Mouse (Mus musculus): ENCODE data around the gene Ncf4. TPM values are rescaled to one million over a fixed set of nuclear protein-coding genes. Genes with fewer than 3 reads are reported as not detected.

Ncf4 gene
- polyA plus RNA-seq, 1 experiment from 2014 or later = 4.7 TPM

GRCm38 (mm10) chr15:78298558-78298957 lies 54.0 kb downstream of the Ncf4 start:
- no peak for DNase-seq (ENCODE audit: low spot score)
- no peaks in the 10 kb centered on the region for H3K27me3 ChIP-seq (ENCODE audit: control insufficient read depth, insufficient read depth, low read length)
- H3K9me3 ChIP-seq (ENCODE audit: control insufficient read depth, low read length) = no peaks in the 10 kb centered on the region
- no peaks in the 10 kb centered on the region for H3K36me3 ChIP-seq (ENCODE audit: control insufficient read depth, insufficient read depth, low read length)
- no peak overlapping the region for H3K9ac ChIP-seq (ENCODE audit: low read length)
- H3K27ac ChIP-seq (ENCODE audit: low read depth, low read length) = no peak overlapping the region
- no peaks in the 10 kb centered on the region for H3K4me1 ChIP-seq (replicated peaks; ENCODE audit: control insufficient read depth, insufficient read depth, low read length)
- H3K4me3 ChIP-seq (ENCODE audit: low read depth, low read length) = no peak overlapping the region
- WGBS = 94% methylated on average over 1 of the region's 1 CpGs
- no peak for ATAC-seq (replicated peaks; ENCODE audit: low FRiP score)
- H3K4me2 ChIP-seq (ENCODE audit: low read depth, low read length, severe bottlenecking) = no peak overlapping the region

GRCm38 (mm10) chr15:78299641-78300040 lies 55.0 kb downstream of the Ncf4 start:
- Histone ChIP-seq H3K4me2 (ENCODE audit: low read depth, low read length, severe bottlenecking) (no peak overlapping the region), H3K4me1 (replicated peaks; ENCODE audit: control insufficient read depth, insufficient read depth, low read length) (no peaks in the 10 kb centered on the region), H3K27ac (ENCODE audit: low read depth, low read length) (no peak overlapping the region), H3K27me3 (ENCODE audit: control insufficient read depth, insufficient read depth, low read length) (no peaks in the 10 kb centered on the region), H3K36me3 (ENCODE audit: control insufficient read depth, insufficient read depth, low read length) (no peaks in the 10 kb centered on the region), H3K9ac (ENCODE audit: low read length) (no peak overlapping the region), H3K4me3 (ENCODE audit: low read depth, low read length) (no peak overlapping the region), H3K9me3 (ENCODE audit: control insufficient read depth, low read length) (no peaks in the 10 kb centered on the region)
- WGBS = 69% methylated on average over 3 of the region's 3 CpGs
- DNase-seq (ENCODE audit: low spot score) (no peak), ATAC-seq (replicated peaks; ENCODE audit: low FRiP score) (no peak)

DNA sequence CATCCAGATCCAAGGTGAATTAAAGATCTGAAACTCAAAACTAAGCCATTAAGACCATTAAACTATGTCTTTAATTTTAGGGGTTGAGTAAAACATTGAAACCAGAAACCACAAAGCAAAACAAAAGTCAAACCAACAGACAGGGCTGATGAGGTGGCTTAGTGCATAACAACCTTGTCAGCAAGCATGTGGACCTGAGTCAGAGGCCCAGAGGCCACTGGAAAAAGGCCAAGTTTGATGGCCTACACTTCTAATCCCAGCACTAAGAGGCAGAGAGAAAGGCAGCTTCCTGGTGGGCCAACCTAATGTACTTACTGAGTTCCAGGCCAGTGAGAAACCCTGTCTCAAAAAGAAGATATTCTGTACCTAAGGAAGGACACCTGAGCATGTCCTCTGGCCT lies 56.2 kb downstream of the Ncf4 start:
- no peak for DNase-seq (ENCODE audit: low spot score)
- Histone ChIP-seq H3K9ac (ENCODE audit: low read length) (no peak overlapping the region), H3K27ac (ENCODE audit: low read depth, low read length) (no peak overlapping the region), H3K27me3 (ENCODE audit: control insufficient read depth, insufficient read depth, low read length) (no peaks in the 10 kb centered on the region), H3K4me1 (replicated peaks; ENCODE audit: control insufficient read depth, insufficient read depth, low read length) (no peaks in the 10 kb centered on the region), H3K36me3 (ENCODE audit: control insufficient read depth, insufficient read depth, low read length) (no peaks in the 10 kb centered on the region), H3K4me2 (ENCODE audit: low read depth, low read length, severe bottlenecking) (no peak overlapping the region), H3K4me3 (ENCODE audit: low read depth, low read length) (no peak overlapping the region), H3K9me3 (ENCODE audit: control insufficient read depth, low read length) (no peaks in the 10 kb centered on the region)
- ATAC-seq (replicated peaks; ENCODE audit: low FRiP score) = no peak

DNA sequence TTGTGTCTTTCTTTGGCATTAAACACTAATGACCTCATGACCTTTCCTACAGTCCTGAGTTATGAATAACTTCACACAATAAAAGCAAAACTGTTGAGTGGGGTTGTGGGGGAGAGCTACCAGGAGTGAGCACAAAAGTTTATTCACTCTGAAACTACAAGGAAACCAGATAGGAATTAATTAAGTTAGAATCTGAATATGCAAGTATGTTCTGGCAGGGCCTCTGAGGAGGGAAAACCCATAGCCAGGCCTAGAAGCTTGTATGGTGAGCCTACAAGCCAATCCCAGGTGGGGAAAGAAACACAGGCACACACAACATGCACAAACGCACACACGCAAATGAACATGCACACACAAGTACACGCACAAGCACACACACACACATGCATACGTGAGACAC lies 58.1 kb downstream of the Ncf4 start:
- no peaks in the 10 kb centered on the region for H3K9me3 ChIP-seq (ENCODE audit: control insufficient read depth, low read length)
- H3K27ac ChIP-seq (ENCODE audit: low read depth, low read length) = no peak overlapping the region
- DNase-seq (ENCODE audit: low spot score) (no peak), ATAC-seq (replicated peaks; ENCODE audit: low FRiP score) (no peak)
- H3K36me3 ChIP-seq (ENCODE audit: control insufficient read depth, insufficient read depth, low read length) = no peaks in the 10 kb centered on the region
- H3K4me1 ChIP-seq (replicated peaks; ENCODE audit: control insufficient read depth, insufficient read depth, low read length) = no peaks in the 10 kb centered on the region
- H3K4me2 ChIP-seq (ENCODE audit: low read depth, low read length, severe bottlenecking) = no peak overlapping the region
- H3K9ac ChIP-seq (ENCODE audit: low read length) = no peak overlapping the region
- 98% methylated on average over 4 of the region's 4 CpGs for WGBS
- no peaks in the 10 kb centered on the region for H3K27me3 ChIP-seq (ENCODE audit: control insufficient read depth, insufficient read depth, low read length)
- H3K4me3 ChIP-seq (ENCODE audit: low read depth, low read length) = no peak overlapping the region

DNA sequence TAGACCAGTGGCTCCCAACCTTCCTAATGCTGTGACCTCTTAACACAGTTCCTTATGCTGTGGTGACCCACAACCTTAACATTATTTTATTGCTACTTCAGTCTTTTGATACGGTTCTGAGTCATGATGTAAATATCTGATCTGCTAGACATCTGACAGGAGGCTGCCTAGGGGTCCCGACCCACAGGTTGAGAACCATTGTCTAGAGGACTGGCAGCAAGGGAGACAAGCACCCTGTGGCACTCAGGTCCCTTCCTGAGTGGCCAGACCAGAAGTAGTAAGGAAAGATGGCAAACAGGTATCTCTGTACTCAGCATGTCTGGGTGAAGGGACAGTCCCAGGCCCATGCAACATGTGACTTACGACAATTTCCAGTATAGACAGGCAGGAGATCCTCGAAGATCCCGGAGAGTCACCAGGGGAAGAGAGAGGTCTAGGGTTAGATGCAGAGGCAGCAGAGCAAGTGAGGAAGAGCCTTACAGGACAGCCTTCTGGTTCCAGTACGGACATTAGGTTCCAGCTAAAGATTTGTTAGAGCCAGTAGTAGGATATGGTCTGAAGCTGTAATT lies 59.1 kb downstream of the Ncf4 start:
- ATAC-seq (replicated peaks; ENCODE audit: low FRiP score) (no peak), DNase-seq (ENCODE audit: low spot score) (no peak)
- Histone ChIP-seq H3K9me3 (ENCODE audit: control insufficient read depth, low read length) (no peaks in the 10 kb centered on the region), H3K4me3 (ENCODE audit: low read depth, low read length) (no peak overlapping the region), H3K27me3 (ENCODE audit: control insufficient read depth, insufficient read depth, low read length) (no peaks in the 10 kb centered on the region), H3K36me3 (ENCODE audit: control insufficient read depth, insufficient read depth, low read length) (no peaks in the 10 kb centered on the region), H3K9ac (ENCODE audit: low read length) (no peak overlapping the region), H3K4me1 (replicated peaks; ENCODE audit: control insufficient read depth, insufficient read depth, low read length) (no peaks in the 10 kb centered on the region), H3K27ac (ENCODE audit: low read depth, low read length) (no peak overlapping the region), H3K4me2 (ENCODE audit: low read depth, low read length, severe bottlenecking) (no peak overlapping the region)
- 89% methylated on average over 6 of the region's 6 CpGs for WGBS

- H3K4me3 ChIP-seq (ENCODE audit: low read depth, low read length) = no peak within 1 kb of the TSS
Measured at GRCm38 (mm10) chr15:78305341-78305933, 60.8 kb downstream of the Ncf4 start, which contains the start of gene Csf2rb2. TSS of gene Csf2rb2 (minus strand) at chr15:78305721.

GRCm38 (mm10) chr15:78309865-78310264 lies 65.3 kb downstream of the Ncf4 start:
- Histone ChIP-seq H3K9ac (ENCODE audit: low read length) (no peak overlapping the region), H3K9me3 (ENCODE audit: control insufficient read depth, low read length) (no peaks in the 10 kb centered on the region), H3K4me2 (ENCODE audit: low read depth, low read length, severe bottlenecking) (no peak overlapping the region), H3K4me1 (replicated peaks; ENCODE audit: control insufficient read depth, insufficient read depth, low read length) (no peaks in the 10 kb centered on the region), H3K36me3 (ENCODE audit: control insufficient read depth, insufficient read depth, low read length) (no peaks in the 10 kb centered on the region), H3K27ac (ENCODE audit: low read depth, low read length) (no peak overlapping the region), H3K27me3 (ENCODE audit: control insufficient read depth, insufficient read depth, low read length) (no peaks in the 10 kb centered on the region), H3K4me3 (ENCODE audit: low read depth, low read length) (no peak overlapping the region)
- ATAC-seq (replicated peaks; ENCODE audit: low FRiP score) (no peak), DNase-seq (ENCODE audit: low spot score) (no peak)
- WGBS = 46% methylated on average over 5 of the region's 5 CpGs

More at GRCm38 (mm10) chr15:78305341-78305933, 60.8 kb downstream of the Ncf4 start, which contains the start of gene Csf2rb2:
- 85% methylated on average over 10 of the region's 10 CpGs for WGBS
- Histone ChIP-seq H3K4me1 (replicated peaks; ENCODE audit: control insufficient read depth, insufficient read depth, low read length) (no peaks in the 10 kb centered on the region), H3K27ac (ENCODE audit: low read depth, low read length) (no peak within 1 kb of the TSS), H3K4me2 (ENCODE audit: low read depth, low read length, severe bottlenecking) (no peak within 1 kb of the TSS), H3K27me3 (ENCODE audit: control insufficient read depth, insufficient read depth, low read length) (no peaks in the 10 kb centered on the region), H3K9me3 (ENCODE audit: control insufficient read depth, low read length) (no peaks in the 10 kb centered on the region), H3K9ac (ENCODE audit: low read length) (no peak within 1 kb of the TSS), H3K36me3 (ENCODE audit: control insufficient read depth, insufficient read depth, low read length) (no peaks in the 10 kb centered on the region)
- ATAC-seq (replicated peaks; ENCODE audit: low FRiP score) (no peak), DNase-seq (ENCODE audit: low spot score) (no peak)

GRCm38 (mm10) chr15:78310971-78311370 lies 66.4 kb downstream of the Ncf4 start:
- no peaks in the 10 kb centered on the region for H3K36me3 ChIP-seq (ENCODE audit: control insufficient read depth, insufficient read depth, low read length)
- H3K4me1 ChIP-seq (replicated peaks; ENCODE audit: control insufficient read depth, insufficient read depth, low read length) = no peaks in the 10 kb centered on the region
- WGBS = 80% methylated on average over 4 of the region's 4 CpGs
- no peak overlapping the region for H3K4me2 ChIP-seq (ENCODE audit: low read depth, low read length, severe bottlenecking)
- no peaks in the 10 kb centered on the region for H3K9me3 ChIP-seq (ENCODE audit: control insufficient read depth, low read length)
- DNase-seq (ENCODE audit: low spot score) (no peak), ATAC-seq (replicated peaks; ENCODE audit: low FRiP score) (no peak)
- no peaks in the 10 kb centered on the region for H3K27me3 ChIP-seq (ENCODE audit: control insufficient read depth, insufficient read depth, low read length)
- H3K9ac ChIP-seq (ENCODE audit: low read length) = no peak overlapping the region
- H3K4me3 ChIP-seq (ENCODE audit: low read depth, low read length) = no peak overlapping the region
- no peak overlapping the region for H3K27ac ChIP-seq (ENCODE audit: low read depth, low read length)

Data from forebrain, embryonic 11.5 days (tissue).